Mouse (Mus musculus) hematopoietic multipotent progenitor cell, adult 10-12 weeks (in vitro differentiated cells): ENCODE measurements around the gene Rnf157. TPM values are rescaled to one million over a fixed set of nuclear protein-coding genes. Genes with fewer than 3 reads are reported as not detected.

Experiments used
- polyA plus RNA-seq: library from polyadenylated mRNA; stranded (reverse); fragments of >175 nt; gene quantifications from 2 replicates; pipeline ENCODE4 v1.2.3, GENCODE M21; 2012; ENCODE audit warnings: low replicate concordance

Rnf157 gene
- polyA plus RNA-seq = 10.1 and 26.1 TPM in 2 replicates

GRCm38 (mm10) chr11:116412904-116413630 lies at the start of gene Rnf157:
Gene Rnf157, minus strand, starts transcription at chr11:116413032.

GRCm38 (mm10) chr11:116433356-116434286 lies 20.8 kb upstream of the Rnf157 start, which contains the start of gene Ubald2:
Gene Ubald2, plus strand, starts transcription at chr11:116434094.

GRCm38 (mm10) chr11:116335244-116336036 lies 77.4 kb downstream of the Rnf157 start, which contains the start of gene Foxj1:
Gene Foxj1, minus strand, starts transcription at chr11:116335399.

GRCm38 (mm10) chr11:116307019-116307725 lies 105.7 kb downstream of the Rnf157 start, which contains the start of gene Exoc7:
Gene Exoc7, minus strand, starts transcription at chr11:116307233.

Other genes starting within 250 kb of the Rnf157 start
- 14.2 and 19.6 TPM in 2 replicates for gene Fbf1, start 244.9 kb downstream of the Rnf157 start, polyA plus RNA-seq
- gene Ten1, start 214.2 kb downstream of the Rnf157 start, polyA plus RNA-seq = 97.8 and 110 TPM in 2 replicates
- gene Acox1, start 214.0 kb downstream of the Rnf157 start, polyA plus RNA-seq = 2.6 and 2.8 TPM in 2 replicates
- gene Evpl, start 175.0 kb downstream of the Rnf157 start, polyA plus RNA-seq = 0.19 and 0.62 TPM in 2 replicates
- gene Srp68, start 138.8 kb downstream of the Rnf157 start, polyA plus RNA-seq = 17.7 and 20.3 TPM in 2 replicates
- not detected in 2 replicates for gene Galr2, start 132.1 kb downstream of the Rnf157 start, polyA plus RNA-seq
- 16.1 and 18.5 TPM in 2 replicates for gene Exoc7, start 105.8 kb downstream of the Rnf157 start, polyA plus RNA-seq
- gene Foxj1, start 77.6 kb downstream of the Rnf157 start, polyA plus RNA-seq = 0.47 and 0.99 TPM in 2 replicates
- 297 and 674 TPM in 2 replicates for gene Ubald2, start 21.1 kb upstream of the Rnf157 start, polyA plus RNA-seq
- not detected in 2 replicates for gene Qrich2, start 53.2 kb upstream of the Rnf157 start, polyA plus RNA-seq
- 44.6 and 120 TPM in 2 replicates for gene Prpsap1, start 81.2 kb upstream of the Rnf157 start, polyA plus RNA-seq
- gene Sphk1, start 117.9 kb upstream of the Rnf157 start, polyA plus RNA-seq = 5.9 and 27.5 TPM in 2 replicates
- gene Ube2o, start 168.4 kb upstream of the Rnf157 start, polyA plus RNA-seq = 33.5 and 64.3 TPM in 2 replicates
- not detected in 2 replicates for gene Aanat, start 173.4 kb upstream of the Rnf157 start, polyA plus RNA-seq
- gene Rhbdf2, start 214.0 kb upstream of the Rnf157 start, polyA plus RNA-seq = 73.5 and 140 TPM in 2 replicates
- 0.28 TPM in 1 of 2 replicates, not detected in the other for gene Prcd, start 240.5 kb upstream of the Rnf157 start, polyA plus RNA-seq
- gene Cygb, start 241.3 kb upstream of the Rnf157 start, polyA plus RNA-seq = 1.3 and 5.0 TPM in 2 replicates